Mouse (Mus musculus): ENCODE data around the gene Ghrl.

Gene Ghrl

GRCm38 (mm10) chr6:113668287-113669154 lies 51.2 kb downstream of the Ghrl start:
- DNase-seq (ENCODE audit: low read depth, low spot score) = peak; percentile 80

GRCm38 (mm10) chr6:113667611-113668122 lies 52.0 kb downstream of the Ghrl start:
- DNase-seq (ENCODE audit: low read depth, low spot score) = peak; percentile 80

Measured in R1 (cell line).